Mouse (Mus musculus): ENCODE measurements around the gene Ccne1.

DNA sequence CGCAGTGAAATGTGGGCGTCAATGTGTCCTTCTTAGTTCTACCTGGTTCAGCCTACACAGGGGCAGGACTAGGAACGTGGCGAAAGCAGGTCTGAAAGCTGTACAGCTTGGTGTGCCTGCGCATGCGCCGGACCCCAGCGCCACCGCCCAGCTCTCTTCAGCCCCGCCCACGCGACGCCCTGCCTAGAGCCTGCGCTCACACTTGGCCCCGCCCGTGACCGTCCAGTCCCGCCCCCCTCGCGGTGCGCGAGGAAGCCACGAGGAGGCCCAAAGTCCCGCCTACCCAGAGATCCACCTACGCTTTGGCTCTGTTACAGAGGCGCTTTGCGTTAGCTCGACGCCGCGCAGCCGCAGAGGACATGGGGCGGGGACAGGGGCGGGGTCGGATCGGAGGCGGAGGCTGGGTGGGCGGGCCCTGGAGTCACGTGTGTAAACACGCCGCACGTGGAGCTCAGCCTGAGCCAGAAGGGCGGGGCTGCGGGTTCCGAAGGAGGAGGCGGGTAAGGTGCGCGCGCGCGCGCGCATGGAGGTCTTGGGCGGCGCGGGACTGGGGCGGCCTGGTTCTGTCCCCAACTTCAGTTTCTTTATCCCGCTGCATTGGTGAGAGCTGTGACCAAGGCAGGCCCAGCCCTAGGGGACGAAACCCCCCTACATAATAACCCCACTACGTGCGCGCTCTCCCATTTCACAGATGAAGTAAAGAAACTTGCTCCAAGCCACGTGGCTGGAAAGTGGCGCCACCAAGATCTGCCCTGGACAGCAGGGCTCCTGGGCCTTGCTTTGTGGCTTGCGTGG lies 22.4 kb downstream of the Ccne1 start:
- TF ChIP-seq CTCF (IDR thresholded peaks at IDR 0.05; ENCODE audit: low read depth, low read length), result no peak
- no peak for TF ChIP-seq GATA1 (IDR thresholded peaks at IDR 0.05; ENCODE audit: borderline replicate concordance, low read length)

All from G1E (cell line).